Comparison of ENCODE assay signal across 11 mouse cellular contexts in genomic region chr15:25877798-25878197, GRCm38 (mm10). TPM values are rescaled to one million over a fixed set of nuclear protein-coding genes. Genes with fewer than 3 reads are reported as not detected.
DNase-seq lines count a peak whose midpoint lies in the region; ATAC-seq and TF ChIP-seq lines count a peak whose summit lies in the region.
"Had no signal": no experiment of that assay in that cellular context is flagged by ENCODE, and none has a peak within 500 bp of the region (broad histone marks: within the 10 kb centered on the region; RNA-seq: fewer than 3 reads in every experiment).

No protein-coding gene starts in this region.

- peak; percentile 25; the same call in 1 of the 2 replicates for ATAC-seq in frontal cortex, adult (ENCODE audit: low TSS enrichment)
- no peak for ATAC-seq in activated CD4-positive, CD25-positive, alpha-beta regulatory T cell, adult 4 months
- ATAC-seq: forebrain, embryonic 13.5 days had no signal

- peaks cover 55% of the 10 kb centered on the region for H3K4me1 ChIP-seq in E14TG2a.4 (replicated peaks; ENCODE audit: low read depth, low read length)

- no peaks in the 10 kb centered on the region for H3K36me3 ChIP-seq in E14TG2a.4 (ENCODE audit: insufficient read depth, low read length)

- no peak for DNase-seq in frontal cortex, postnatal 14 days (ENCODE audit: low spot score in 2 of 2)
- peak; percentile 58 for DNase-seq in embryo, embryonic 11 days
- DNase-seq in mesoderm, embryonic 11.5 days (ENCODE audit: low read depth, low spot score), result peak; percentile 43
- no peak for DNase-seq in adrenal gland, postnatal 14 days
- DNase-seq in B cell, adult 2 months, result no peak
- DNase-seq: gastrocnemius, postnatal 36 days; thymus, adult 18-20 months had no signal

- H3K27me3 ChIP-seq in E14TG2a.4 (ENCODE audit: insufficient read depth, low read length), result no peaks in the 10 kb centered on the region
- H3K27me3 ChIP-seq: forebrain, embryonic 13.5 days had no signal

- H3K9me3 ChIP-seq in E14TG2a.4 (ENCODE audit: low read length), result no peaks in the 10 kb centered on the region
- H3K9me3 ChIP-seq: forebrain, embryonic 13.5 days had no signal

- H3K4me3 ChIP-seq in E14TG2a.4 (replicated peaks; ENCODE audit: low read length), result 0 out of 2 replicates have a peak overlapping the region, but pooled peaks have one; percentile 23
- H3K4me3 ChIP-seq: forebrain, embryonic 13.5 days had no signal

- TF ChIP-seq CTCF in E14TG2a.4 (conservative IDR thresholded peaks at IDR 0.05; ENCODE audit: low read length), result no peak

RNA-seq across cellular contexts. Expression of gene Retreg1, which starts 34.8 kb away (rescaled TPM):
- total RNA-seq in adrenal gland, postnatal 14 days (2021), result 24.3 and 26.7 TPM in 2 replicates
- polyA plus RNA-seq in activated CD4-positive, CD25-positive, alpha-beta regulatory T cell, adult 4 months (2017; shearing (Covaris generic)), result 10 to 100 TPM; 58.2 to 69.6 TPM

Comparison
In these comparisons a context has a peak if more than half of its experiments do, and no peak if none do; other contexts are left out.
1. DNase-seq: peak in embryo, embryonic 11 days (single experiment) and mesoderm, embryonic 11.5 days (single experiment); none in frontal cortex, postnatal 14 days (0 of 2), adrenal gland, postnatal 14 days (single experiment) and B cell, adult 2 months (0 of 2).